Mouse (Mus musculus) cerebellum, adult 2 months (tissue): ENCODE results near the gene Gm10053.

Experiments
- CTCF ChIP-seq: fragments of 200-500 bp; IDR thresholded peaks from 2 replicates; pipeline ENCODE4 v1.5.1; 2011; ENCODE audit warnings: low read depth, mild to moderate bottlenecking, control low read depth, low read length, moderate library complexity, borderline replicate concordance; ENCODE audit not compliant: insufficient read depth
- POLR2A ChIP-seq: fragments of 200-500 bp; IDR thresholded peaks from 2 replicates; pipeline ENCODE4 v1.6.1; 2011; ENCODE audit warnings: low read length, control low read depth, borderline replicate concordance; ENCODE audit not compliant: insufficient read depth

- TF ChIP-seq CTCF = no peak
- no peak for TF ChIP-seq POLR2A
Observed at GRCm38 (mm10) chr19:24865436-24865835, 10.1 kb upstream of the Gm10053 start.
